Mouse (Mus musculus): Measurements from ENCODE around the gene Tbc1d2b. TPM values are rescaled to one million over a fixed set of nuclear protein-coding genes. Genes with fewer than 3 reads are reported as not detected.

The Tbc1d2b gene
- total RNA-seq, 2 experiments from 2014 or later: 69.2 to 83.4 TPM

DNA sequence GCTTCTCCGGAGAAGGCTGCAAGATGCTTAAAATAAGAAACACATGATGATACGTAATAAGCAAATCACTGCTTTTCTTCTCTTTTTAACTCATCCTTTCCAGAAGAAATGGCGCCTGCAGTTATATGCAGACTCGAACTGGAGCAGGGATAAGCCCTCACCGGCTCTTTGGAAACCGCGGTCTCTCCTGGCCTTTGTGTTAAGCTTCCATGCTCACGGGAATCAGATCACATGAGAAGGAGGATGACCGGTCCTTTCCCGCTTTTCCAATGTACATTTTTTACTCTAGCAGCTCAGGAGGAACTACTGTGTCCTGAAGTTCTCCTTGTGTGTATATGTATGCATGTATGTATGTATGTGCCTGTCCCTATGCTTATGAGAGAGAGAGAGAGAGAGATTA lies 3.7 kb downstream of the Tbc1d2b start:
- ATAC-seq (replicated peaks; ENCODE audit: low FRiP score, poor library complexity, severe bottlenecking): no peak

- no peak for ATAC-seq (replicated peaks; ENCODE audit: low FRiP score, poor library complexity, severe bottlenecking)
These were observed 4.5 kb downstream of the Tbc1d2b start for GRCm38 (mm10) chr9:90266059-90266458.

DNA sequence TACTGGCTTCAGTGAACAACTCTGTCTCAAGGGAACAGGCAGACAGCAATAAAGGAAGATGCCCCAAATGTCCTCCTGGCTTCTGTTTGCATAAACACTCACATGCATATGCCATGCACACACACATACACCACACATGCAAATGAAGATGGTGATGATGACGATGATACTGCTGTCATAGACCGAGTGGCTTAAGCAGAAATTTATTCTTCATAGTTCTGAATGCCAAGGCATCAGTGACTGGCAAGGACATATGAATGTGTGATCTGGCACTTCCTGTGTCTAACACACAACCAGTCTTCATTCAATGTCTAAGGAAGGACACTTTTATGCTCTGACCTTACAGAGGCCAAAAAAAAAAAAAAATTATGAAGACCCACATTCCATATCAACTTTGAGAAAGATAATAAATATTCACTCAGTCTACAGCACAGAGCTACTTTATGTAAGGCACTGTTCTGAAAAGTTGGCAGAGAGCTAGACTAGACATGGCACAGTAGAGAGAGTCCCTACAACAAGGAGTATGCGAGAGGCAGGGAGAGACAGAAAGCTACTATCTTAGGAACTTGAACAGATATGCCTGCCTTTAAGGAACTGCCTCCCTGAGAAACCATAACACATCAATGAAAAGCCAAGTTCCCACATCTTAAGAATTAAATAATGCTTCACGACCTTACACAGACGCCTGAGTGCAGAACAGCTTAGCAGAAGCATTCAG lies 5.1 kb downstream of the Tbc1d2b start:
- no peak for ATAC-seq (replicated peaks; ENCODE audit: low FRiP score, poor library complexity, severe bottlenecking)

DNA sequence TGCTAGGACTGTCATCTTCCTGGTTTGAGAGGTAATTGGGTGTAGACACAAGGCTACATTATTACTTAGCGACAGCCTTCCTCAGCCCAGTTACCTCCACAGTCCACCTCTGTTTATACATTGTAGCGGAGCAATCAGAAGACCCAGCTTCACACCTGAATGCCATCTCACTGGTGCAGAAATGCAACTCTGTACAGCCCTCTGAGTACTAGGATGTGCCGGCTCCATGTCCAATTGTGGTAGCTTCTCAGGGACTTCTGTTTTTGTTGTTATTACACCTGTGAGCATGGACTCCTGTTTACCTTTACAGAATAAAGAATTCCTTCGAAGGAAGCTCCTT lies 7.3 kb downstream of the Tbc1d2b start:
- no peak for ATAC-seq (replicated peaks; ENCODE audit: low FRiP score, poor library complexity, severe bottlenecking)

DNA sequence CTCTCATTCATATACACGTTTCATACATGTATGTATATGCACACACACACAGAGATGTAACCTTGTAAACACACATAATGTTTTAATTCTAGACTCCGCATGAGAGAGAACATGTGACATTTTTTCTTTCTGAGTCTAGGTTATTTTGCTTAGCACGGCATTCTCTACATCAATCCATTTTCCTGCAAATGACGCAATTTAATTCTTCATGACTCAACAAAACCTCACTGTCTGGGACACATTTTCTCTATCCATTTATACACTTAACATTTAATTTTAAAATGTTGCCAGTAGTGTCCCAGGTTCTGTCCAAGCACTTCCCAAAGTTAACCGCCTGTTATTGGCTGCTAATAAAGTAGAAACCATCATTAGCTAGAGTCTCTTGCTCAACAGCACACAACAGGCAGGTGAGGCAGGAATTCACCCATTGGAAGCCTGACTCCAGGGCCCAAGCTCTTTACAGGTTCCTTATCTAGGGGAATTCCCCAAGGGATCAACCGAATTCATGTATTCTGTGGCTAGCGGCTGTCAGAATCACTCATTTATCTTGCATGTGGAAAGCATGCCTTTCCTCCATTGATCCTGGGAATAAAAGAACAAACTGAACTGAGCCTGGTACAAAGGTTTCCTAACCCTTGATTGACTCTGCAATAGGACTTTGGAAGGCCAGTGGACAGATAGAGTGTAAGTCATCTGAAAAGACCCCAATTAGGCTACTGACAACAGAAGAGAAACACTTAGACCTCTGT lies 7.8 kb downstream of the Tbc1d2b start:
- ATAC-seq (replicated peaks; ENCODE audit: low FRiP score, poor library complexity, severe bottlenecking): no peak

- peak; percentile 48 for ATAC-seq (replicated peaks; ENCODE audit: low FRiP score, poor library complexity, severe bottlenecking)
These were observed 8.5 kb downstream of the Tbc1d2b start for GRCm38 (mm10) chr9:90262063-90262462.

GRCm38 (mm10) chr9:90260600-90261375 lies 9.8 kb downstream of the Tbc1d2b start:
- peak; percentile 73 for ATAC-seq (replicated peaks; ENCODE audit: low FRiP score, poor library complexity, severe bottlenecking)

GRCm38 (mm10) chr9:90260079-90260478 lies 10.5 kb downstream of the Tbc1d2b start:
- ATAC-seq (replicated peaks; ENCODE audit: low FRiP score, poor library complexity, severe bottlenecking): no peak

GRCm38 (mm10) chr9:90259400-90259950 lies 11.1 kb downstream of the Tbc1d2b start:
- ATAC-seq (replicated peaks; ENCODE audit: low FRiP score, poor library complexity, severe bottlenecking): no peak

DNA sequence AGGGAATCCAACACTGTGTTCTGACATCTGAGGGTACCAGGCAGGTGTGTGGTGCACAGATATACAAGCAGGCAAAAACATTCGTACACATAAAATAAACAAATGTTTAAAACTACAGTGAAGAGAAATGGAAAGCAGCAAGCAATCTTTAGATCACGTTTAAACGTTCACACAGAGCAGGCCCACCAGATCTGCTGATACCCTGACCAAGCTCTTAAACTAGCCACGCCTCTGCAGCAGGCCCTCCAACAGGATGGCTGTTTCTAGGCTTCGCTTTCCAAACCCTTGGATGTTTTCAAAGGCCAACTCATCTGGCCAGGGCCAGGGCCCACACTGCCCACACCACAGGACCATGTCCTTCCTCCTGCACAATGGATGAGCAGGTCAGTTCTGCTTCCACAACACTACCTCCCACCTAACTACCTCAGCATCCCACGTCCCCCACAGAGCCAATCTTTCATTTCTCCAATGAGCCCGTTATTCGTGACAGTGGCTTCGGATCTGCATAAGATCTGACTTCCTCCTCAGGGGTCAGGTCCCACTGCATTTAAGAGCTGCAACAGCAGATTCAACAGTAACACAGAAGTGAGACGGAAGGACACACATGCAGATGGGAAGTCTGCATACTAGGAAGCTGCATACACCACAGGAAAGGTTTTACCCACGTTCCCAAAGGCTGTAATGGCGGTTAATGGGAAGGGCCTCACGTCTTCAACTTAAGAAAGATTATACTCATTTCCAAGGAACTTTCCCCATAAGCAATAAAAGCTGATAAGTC lies 12.7 kb downstream of the Tbc1d2b start:
- peak; percentile 38 for ATAC-seq (replicated peaks; ENCODE audit: low FRiP score, poor library complexity, severe bottlenecking)

- ATAC-seq (replicated peaks; ENCODE audit: low FRiP score, poor library complexity, severe bottlenecking): no peak
These were observed 13.4 kb downstream of the Tbc1d2b start for GRCm38 (mm10) chr9:90257220-90257619.

- no peak for ATAC-seq (replicated peaks; ENCODE audit: low FRiP score, poor library complexity, severe bottlenecking)
These were observed 14.7 kb downstream of the Tbc1d2b start for GRCm38 (mm10) chr9:90255844-90256405.

DNA sequence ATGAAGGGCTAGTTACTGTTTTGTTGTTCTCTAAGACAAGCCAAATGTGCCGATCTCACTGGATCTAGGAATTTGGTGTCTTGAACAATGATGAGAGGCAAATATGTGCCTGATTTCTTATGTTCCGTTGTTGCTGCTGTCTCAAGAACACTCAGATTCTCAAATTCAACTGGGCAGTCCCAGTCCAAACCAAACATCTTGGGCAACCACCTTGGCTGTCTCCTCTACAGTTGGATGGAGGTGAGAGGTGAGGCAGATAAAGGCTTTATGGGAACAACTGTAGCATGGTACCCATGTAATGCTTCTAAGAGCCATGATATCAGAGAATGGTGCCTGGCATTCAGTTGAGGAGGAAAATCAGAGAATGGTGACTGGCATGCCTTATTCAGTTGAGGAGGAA lies 17.4 kb downstream of the Tbc1d2b start:
- no peak for ATAC-seq (replicated peaks; ENCODE audit: low FRiP score, poor library complexity, severe bottlenecking)

GRCm38 (mm10) chr9:90250964-90251750 lies 19.4 kb downstream of the Tbc1d2b start:
- peak; percentile 59 for ATAC-seq (replicated peaks; ENCODE audit: low FRiP score, poor library complexity, severe bottlenecking)

- peak; percentile 80 for ATAC-seq (replicated peaks; ENCODE audit: low FRiP score, poor library complexity, severe bottlenecking)
These were observed 20.3 kb downstream of the Tbc1d2b start for GRCm38 (mm10) chr9:90250141-90250775.

- no peak for ATAC-seq (replicated peaks; ENCODE audit: low FRiP score, poor library complexity, severe bottlenecking)
These were observed 21.6 kb downstream of the Tbc1d2b start for GRCm38 (mm10) chr9:90249036-90249435.

- no peak for ATAC-seq (replicated peaks; ENCODE audit: low FRiP score, poor library complexity, severe bottlenecking)
These were observed 22.3 kb downstream of the Tbc1d2b start for GRCm38 (mm10) chr9:90248326-90248725.

DNA sequence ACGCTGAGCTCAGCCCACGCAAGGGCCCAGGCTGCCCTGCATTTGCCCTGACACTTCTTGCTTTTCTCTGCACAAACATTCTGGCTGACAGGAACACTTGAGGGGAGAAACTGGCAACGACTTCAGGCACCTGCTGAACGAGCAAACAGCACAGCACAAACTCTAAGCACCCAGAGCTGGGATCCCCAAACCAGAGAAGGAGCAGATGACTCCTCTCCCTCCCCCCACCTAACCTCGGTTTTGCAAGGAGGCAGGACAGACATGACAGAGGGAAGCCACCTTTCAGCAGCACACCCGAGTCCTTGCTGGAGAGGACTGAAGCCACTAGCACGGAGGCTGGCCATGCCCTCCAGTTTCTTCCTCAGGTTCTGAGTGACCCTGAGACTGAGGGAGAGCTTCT lies 23.3 kb downstream of the Tbc1d2b start:
- ATAC-seq (replicated peaks; ENCODE audit: low FRiP score, poor library complexity, severe bottlenecking): no peak
